22 mouse cellular contexts compared by ENCODE assay signal in genomic region chr1:89105891-89106830, GRCm38 (mm10). TPM values are rescaled to one million over a fixed set of nuclear protein-coding genes. Genes with fewer than 3 reads are reported as not detected.
A peak's percentile ranks its signal among the peaks of the same experiment; 100 is the strongest.
DNase-seq lines count a peak whose midpoint lies in the region; ATAC-seq lines count a peak whose summit lies in the region.
"Had no signal": no experiment of that assay in that cellular context is flagged by ENCODE, and none has a peak within 500 bp of the region (broad histone marks: within the 10 kb centered on the region; RNA-seq: fewer than 3 reads in every experiment).

No protein-coding gene starts in this region.

- WGBS in forebrain, embryonic 10.5 days, result 92% methylated on average over 18 of the region's 18 CpGs
- WGBS in forebrain, embryonic 13.5 days, result 88% methylated on average over 18 of the region's 18 CpGs
- 92% methylated on average over 18 of the region's 18 CpGs for WGBS in hindbrain, embryonic 10.5 days
- WGBS in hindbrain, embryonic 11.5 days, result 91% methylated on average over 18 of the region's 18 CpGs

- H3K27me3 ChIP-seq in forebrain, embryonic 10.5 days (ENCODE audit: poor library complexity, severe bottlenecking), result no peaks in the 10 kb centered on the region
- no peaks in the 10 kb centered on the region for H3K27me3 ChIP-seq in forebrain, embryonic 13.5 days
- no peaks in the 10 kb centered on the region for H3K27me3 ChIP-seq in hindbrain, embryonic 10.5 days (ENCODE audit: insufficient read depth, poor library complexity, severe bottlenecking)
- H3K27me3 ChIP-seq in hindbrain, embryonic 11.5 days (ENCODE audit: control insufficient read depth, insufficient read depth, low read length), result no peaks in the 10 kb centered on the region
- H3K27me3 ChIP-seq: CH12.LX; embryonic facial prominence, embryonic 13.5 days; hindbrain, embryonic 12.5 days; limb, embryonic 15.5 days had no signal

- no peak overlapping the region for H3K9ac ChIP-seq in forebrain, embryonic 13.5 days
- H3K9ac ChIP-seq in hindbrain, embryonic 11.5 days (ENCODE audit: low read depth, low read length), result no peak overlapping the region
- H3K9ac ChIP-seq: embryonic facial prominence, embryonic 13.5 days; hindbrain, embryonic 12.5 days; limb, embryonic 15.5 days; liver, embryonic 14.5 days had no signal

- peaks cover 15% of the 10 kb centered on the region; the same call in 1 of the 2 replicates for H3K36me3 ChIP-seq in forebrain, embryonic 10.5 days (replicated peaks)
- no peaks in the 10 kb centered on the region for H3K36me3 ChIP-seq in forebrain, embryonic 13.5 days (ENCODE audit: poor library complexity, severe bottlenecking)
- peaks cover 7% of the 10 kb centered on the region; the same call in 1 of the 2 replicates for H3K36me3 ChIP-seq in hindbrain, embryonic 10.5 days
- no peaks in the 10 kb centered on the region for H3K36me3 ChIP-seq in hindbrain, embryonic 11.5 days (ENCODE audit: control insufficient read depth, insufficient read depth, low read length)
- H3K36me3 ChIP-seq: embryonic facial prominence, embryonic 13.5 days; G1E; hindbrain, embryonic 12.5 days; limb, embryonic 15.5 days had no signal

- DNase-seq in forebrain, embryonic 10.5 days (ENCODE audit: extremely low spot score, low spot score), result no peak
- DNase-seq in hindbrain, embryonic 10.5 days (ENCODE audit: low spot score), result no peak
- DNase-seq in hindbrain, embryonic 11.5 days (ENCODE audit: low spot score), result no peak
- peak; percentile 72 for DNase-seq in retina, postnatal 1 day
- DNase-seq in retina, embryonic 14.5 days (ENCODE audit: low spot score), result no peak
- DNase-seq in kidney, adult 9 months, result no peak
- DNase-seq: B cell, adult 2 months; cerebellum, adult 18-20 months; cerebellum, postnatal 14 days; kidney, adult 18-20 months; kidney, postnatal 10 days had no signal

- no peak for ATAC-seq in forebrain, embryonic 13.5 days
- ATAC-seq in hindbrain, embryonic 11.5 days (ENCODE audit: low FRiP score), result no peak
- ATAC-seq: forebrain, embryonic 14.5 days had no signal

- no peak overlapping the region for H3K4me3 ChIP-seq in forebrain, embryonic 10.5 days
- no peak overlapping the region for H3K4me3 ChIP-seq in forebrain, embryonic 13.5 days
- H3K4me3 ChIP-seq in hindbrain, embryonic 10.5 days, result no peak overlapping the region
- no peak overlapping the region for H3K4me3 ChIP-seq in hindbrain, embryonic 11.5 days (ENCODE audit: low read depth, low read length)
- H3K4me3 ChIP-seq: embryonic facial prominence, embryonic 13.5 days; erythroblast, embryonic 14.5 days; hindbrain, embryonic 12.5 days; left cerebral cortex, adult 2 months; limb, embryonic 15.5 days had no signal

- H3K9me3 ChIP-seq in forebrain, embryonic 10.5 days, result no peaks in the 10 kb centered on the region
- no peaks in the 10 kb centered on the region for H3K9me3 ChIP-seq in forebrain, embryonic 13.5 days (replicated peaks)
- H3K9me3 ChIP-seq in hindbrain, embryonic 10.5 days, result no peaks in the 10 kb centered on the region
- no peaks in the 10 kb centered on the region for H3K9me3 ChIP-seq in hindbrain, embryonic 11.5 days (ENCODE audit: control insufficient read depth, low read length)
- H3K9me3 ChIP-seq: embryonic facial prominence, embryonic 13.5 days; hindbrain, embryonic 12.5 days; limb, embryonic 15.5 days had no signal

- H3K4me2 ChIP-seq in forebrain, embryonic 13.5 days, result no peak overlapping the region
- no peak overlapping the region for H3K4me2 ChIP-seq in hindbrain, embryonic 11.5 days (replicated peaks; ENCODE audit: low read depth, low read length)
- H3K4me2 ChIP-seq: embryonic facial prominence, embryonic 13.5 days; hindbrain, embryonic 12.5 days; limb, embryonic 15.5 days had no signal

- H3K4me1 ChIP-seq in forebrain, embryonic 10.5 days, result peaks cover 90% of the 10 kb centered on the region
- H3K4me1 ChIP-seq in forebrain, embryonic 13.5 days, result peaks cover 60% of the 10 kb centered on the region
- H3K4me1 ChIP-seq in hindbrain, embryonic 10.5 days (replicated peaks), result peaks cover 89% of the 10 kb centered on the region
- H3K4me1 ChIP-seq in hindbrain, embryonic 11.5 days (replicated peaks; ENCODE audit: control insufficient read depth, insufficient read depth, low read length), result peaks cover 16% of the 10 kb centered on the region

- H3K27ac ChIP-seq in forebrain, embryonic 10.5 days, result 0 out of 2 replicates have a peak overlapping the region, but pooled peaks have one; percentile 82
- no peak overlapping the region for H3K27ac ChIP-seq in forebrain, embryonic 13.5 days
- peak overlapping the region; percentile 74 for H3K27ac ChIP-seq in hindbrain, embryonic 10.5 days
- no peak overlapping the region for H3K27ac ChIP-seq in hindbrain, embryonic 11.5 days (ENCODE audit: low read depth, low read length)
- H3K27ac ChIP-seq: embryonic facial prominence, embryonic 13.5 days; hindbrain, embryonic 12.5 days; left cerebral cortex, adult 2 months; limb, embryonic 15.5 days; liver, embryonic 14.5 days; macrophage had no signal

RNA-seq across cellular contexts. Expression of gene Sh3bp4, which starts 35.9 kb away (rescaled TPM):
- polyA plus RNA-seq in forebrain, embryonic 10.5 days (2016; fragmentation: Nextera tagmentation; extraction: Ambion mirVana), result 27.7 and 28.7 TPM in 2 replicates
- polyA plus RNA-seq in forebrain, embryonic 13.5 days (2015; fragmentation: Nextera tagmentation; extraction: Ambion mirVana), result 16.1 and 18.4 TPM in 2 replicates
- polyA plus RNA-seq in hindbrain, embryonic 10.5 days (2016; fragmentation: Nextera tagmentation; extraction: Ambion mirVana), result 25.3 and 27.2 TPM in 2 replicates
- 18.0 and 21.7 TPM in 2 replicates for polyA plus RNA-seq in hindbrain, embryonic 11.5 days (2014; fragmentation: Nextera tagmentation; extraction: Ambion mirVana)
- polyA plus RNA-seq: erythroblast, embryonic 14.5 days; G1E had no signal

Comparison
In these comparisons a context has a peak if more than half of its experiments do, and no peak if none do; other contexts are left out.
1. H3K27ac ChIP-seq: peak in forebrain, embryonic 10.5 days (single experiment) and hindbrain, embryonic 10.5 days (single experiment); none in forebrain, embryonic 13.5 days (single experiment) and hindbrain, embryonic 11.5 days (single experiment).